Mouse (Mus musculus) kidney, postnatal 0 days (tissue): ENCODE results near the gene Kcnk16. TPM values are rescaled to one million over a fixed set of nuclear protein-coding genes. Genes with fewer than 3 reads are reported as not detected.

Source experiments
- ATAC-seq: fragments of 200-750 bp; cut with Nextera tagmentation; replicated peaks from 2 replicates; pipeline ENCODE4 v1.8.0; 2017; ENCODE audit warnings: low read depth, moderate number of reproducible peaks, moderate TSS enrichment, moderate library complexity; ENCODE audit not compliant: low FRiP score
- DNase-seq: peaks from one replicate; pipeline ENCODE4 v3.0.0-alpha.2; 2016; ENCODE audit warnings: low spot score
- H3K27ac ChIP-seq: fragments of 300-500 bp; sonication (generic); 2 replicates; pipeline ENCODE4 v1.5.1; 2014; ENCODE audit warnings: mild to moderate bottlenecking
- H3K27me3 ChIP-seq: fragments of 300-500 bp; sonication (generic); 2 replicates; pipeline ENCODE4 v1.6.1; 2014; ENCODE audit warnings: low read length, mixed read lengths; ENCODE audit not compliant: insufficient read depth
- H3K36me3 ChIP-seq: fragments of 300-500 bp; sonication (generic); 2 replicates; pipeline ENCODE4 v1.6.1; 2014; ENCODE audit warnings: low read length, mixed read lengths; ENCODE audit not compliant: insufficient read depth
- H3K4me1 ChIP-seq: fragments of 300-500 bp; sonication (generic); replicated peaks from 2 replicates; pipeline ENCODE4 v1.6.1; 2014; ENCODE audit warnings: antibody characterized with exemption, low read length, mixed read lengths; ENCODE audit not compliant: insufficient read depth
- H3K4me2 ChIP-seq: fragments of 300-500 bp; sonication (generic); 2 replicates; pipeline ENCODE4 v1.6.1; 2014; ENCODE audit warnings: mild to moderate bottlenecking, low read length, moderate library complexity, mixed read lengths
- H3K4me3 ChIP-seq: fragments of 300-500 bp; sonication (generic); replicated peaks from 2 replicates; pipeline ENCODE4 v1.5.1; 2014; ENCODE audit warnings: low read depth, low read length
- H3K9ac ChIP-seq: fragments of 300-500 bp; sonication (generic); 2 replicates; pipeline ENCODE4 v1.6.1; 2014; ENCODE audit warnings: low read depth, low read length
- H3K9me3 ChIP-seq: fragments of 300-500 bp; sonication (generic); replicated peaks from 2 replicates; pipeline ENCODE4 v1.6.1; 2016; ENCODE audit warnings: low read length, inconsistent platforms, mixed read lengths
- CTCF ChIP-seq: IDR thresholded peaks from 2 replicates; pipeline ENCODE4 v1.5.1; 2016; ENCODE audit warnings: antibody characterized with exemption, low read depth, mild to moderate bottlenecking, moderate library complexity
- WGBS: fragments of 180-500 bp; shearing (Covaris S2); extraction: QIAGEN DNeasy Blood & Tissue Kit; methylation state at CpG from one replicate; pipeline ENCODE4 v1.1.7; 2014; 5-methylcytosine and 5-hydroxymethylcytosine counted together
- polyA plus RNA-seq: library from polyadenylated mRNA; unstranded; fragments of >200 nt; fragmentation: Nextera tagmentation; extraction: Ambion mirVana; gene quantifications from 2 replicates; pipeline ENCODE4 v1.2.1, GENCODE M21; 2015

The Kcnk16 gene
- polyA plus RNA-seq, 1 experiment from 2014 or later, result not detected

GRCm38 (mm10) chr14:20226982-20227381 is 42.0 kb downstream of the Kcnk16 start:
- WGBS, result 36% methylated on average over 2 of the region's 2 CpGs
- no peak for DNase-seq
- Histone ChIP-seq H3K4me2 (no peak overlapping the region), H3K9me3 (no peaks in the 10 kb centered on the region), H3K4me3 (no peak overlapping the region), H3K36me3 (no peaks in the 10 kb centered on the region), H3K27me3 (no peaks in the 10 kb centered on the region), H3K9ac (no peak overlapping the region), H3K27ac (no peak overlapping the region), H3K4me1 (peaks cover 9% of the 10 kb centered on the region)
- no peak for TF ChIP-seq CTCF
- ATAC-seq, result no peak

GRCm38 (mm10) chr14:20226488-20226887 is 42.5 kb downstream of the Kcnk16 start:
- H3K27ac ChIP-seq, result no peak overlapping the region
- H3K4me3 ChIP-seq, result no peak overlapping the region
- no peaks in the 10 kb centered on the region for H3K9me3 ChIP-seq
- H3K4me1 ChIP-seq, result peaks cover 9% of the 10 kb centered on the region
- 47% methylated on average over 7 of the region's 7 CpGs for WGBS
- no peak overlapping the region for H3K9ac ChIP-seq
- TF ChIP-seq CTCF, result no peak
- DNase-seq, result no peak
- ATAC-seq, result no peak
- H3K36me3 ChIP-seq, result no peaks in the 10 kb centered on the region
- no peaks in the 10 kb centered on the region for H3K27me3 ChIP-seq
- no peak overlapping the region for H3K4me2 ChIP-seq

- 78% methylated on average over 4 of the region's 4 CpGs for WGBS
- H3K4me3 ChIP-seq, result no peak overlapping the region
- ATAC-seq (no peak), DNase-seq (no peak)
- peaks cover 9% of the 10 kb centered on the region for H3K4me1 ChIP-seq
- H3K27me3 ChIP-seq, result no peaks in the 10 kb centered on the region
- no peaks in the 10 kb centered on the region for H3K9me3 ChIP-seq
- H3K27ac ChIP-seq, result peak overlapping the region; percentile 36; the same call in 1 of the 2 replicates
- H3K4me2 ChIP-seq, result no peak overlapping the region
- no peaks in the 10 kb centered on the region for H3K36me3 ChIP-seq
- H3K9ac ChIP-seq, result no peak overlapping the region
- TF ChIP-seq CTCF, result no peak
Measured at GRCm38 (mm10) chr14:20225525-20225924, 43.5 kb downstream of the Kcnk16 start.

GRCm38 (mm10) chr14:20224576-20225218 is 44.3 kb downstream of the Kcnk16 start:
- no peaks in the 10 kb centered on the region for H3K27me3 ChIP-seq
- H3K4me2 ChIP-seq, result no peak overlapping the region
- H3K9me3 ChIP-seq, result no peaks in the 10 kb centered on the region
- DNase-seq (no peak), ATAC-seq (no peak)
- 58% methylated on average over 10 of the region's 10 CpGs for WGBS
- no peak overlapping the region for H3K9ac ChIP-seq
- TF ChIP-seq CTCF, result no peak
- H3K4me3 ChIP-seq, result no peak overlapping the region
- H3K4me1 ChIP-seq, result peaks cover 5% of the 10 kb centered on the region
- no peaks in the 10 kb centered on the region for H3K36me3 ChIP-seq
- no peak overlapping the region for H3K27ac ChIP-seq

GRCm38 (mm10) chr14:20224163-20224562 is 44.8 kb downstream of the Kcnk16 start:
- H3K4me1 ChIP-seq, result 0 out of 2 replicates have a peak, but pooled peaks cover 4% of the 10 kb centered on the region
- H3K27me3 ChIP-seq, result no peaks in the 10 kb centered on the region
- H3K4me2 ChIP-seq, result no peak overlapping the region
- no peak overlapping the region for H3K9ac ChIP-seq
- WGBS, result 44% methylated on average over 4 of the region's 4 CpGs
- TF ChIP-seq CTCF, result no peak
- DNase-seq (no peak), ATAC-seq (no peak)
- H3K27ac ChIP-seq, result no peak overlapping the region; the same call in 1 of the 2 replicates
- no peak overlapping the region for H3K4me3 ChIP-seq
- no peaks in the 10 kb centered on the region for H3K9me3 ChIP-seq
- no peaks in the 10 kb centered on the region for H3K36me3 ChIP-seq

- TF ChIP-seq CTCF, result no peak
- no peaks in the 10 kb centered on the region for H3K27me3 ChIP-seq
- no peaks in the 10 kb centered on the region for H3K4me1 ChIP-seq
- H3K4me3 ChIP-seq, result no peak overlapping the region
- no peak overlapping the region for H3K9ac ChIP-seq
- no peak overlapping the region for H3K27ac ChIP-seq
- no peaks in the 10 kb centered on the region for H3K36me3 ChIP-seq
- DNase-seq, result no peak
- no peak for ATAC-seq
- WGBS, result 76% methylated on average over 5 of the region's 5 CpGs
- no peaks in the 10 kb centered on the region for H3K9me3 ChIP-seq
- no peak overlapping the region for H3K4me2 ChIP-seq
Measured at GRCm38 (mm10) chr14:20223253-20223652, 45.7 kb downstream of the Kcnk16 start.

- no peaks in the 10 kb centered on the region for H3K27me3 ChIP-seq
- ATAC-seq (no peak), DNase-seq (no peak)
- H3K9ac ChIP-seq, result no peak overlapping the region
- WGBS, result 65% methylated on average over 7 of the region's 7 CpGs
- H3K4me3 ChIP-seq, result no peak overlapping the region
- no peaks in the 10 kb centered on the region for H3K9me3 ChIP-seq
- no peak overlapping the region for H3K27ac ChIP-seq
- TF ChIP-seq CTCF, result no peak
- H3K36me3 ChIP-seq, result no peaks in the 10 kb centered on the region
- no peaks in the 10 kb centered on the region for H3K4me1 ChIP-seq
- H3K4me2 ChIP-seq, result no peak overlapping the region
Measured at GRCm38 (mm10) chr14:20221083-20221482, 47.9 kb downstream of the Kcnk16 start.
